Mouse (Mus musculus) forebrain, embryonic 12.5 days (tissue): ENCODE data around the gene Ucp2. TPM values are rescaled to one million over a fixed set of nuclear protein-coding genes. Genes with fewer than 3 reads are reported as not detected.

Experiments used
- ATAC-seq: fragments of 200-750 bp; cut with Nextera tagmentation; 2 replicates; pipeline ENCODE4 v1.8.0; 2017; ENCODE audit warnings: moderate TSS enrichment; ENCODE audit not compliant: low FRiP score
- H3K27ac ChIP-seq: fragments of 300-500 bp; sonication (generic); 2 replicates; pipeline ENCODE4 v1.5.1; 2016; ENCODE audit warnings: mild to moderate bottlenecking
- H3K27me3 ChIP-seq: fragments of 300-500 bp; sonication (generic); 2 replicates; pipeline ENCODE4 v1.6.1; 2016; ENCODE audit warnings: mild to moderate bottlenecking
- H3K36me3 ChIP-seq: fragments of 300-500 bp; sonication (generic); replicated peaks from 2 replicates; pipeline ENCODE4 v1.6.1; 2016; ENCODE audit warnings: mild to moderate bottlenecking
- H3K4me1 ChIP-seq: fragments of 300-500 bp; sonication (generic); 2 replicates; pipeline ENCODE4 v1.6.1; 2016
- H3K4me2 ChIP-seq: fragments of 300-500 bp; sonication (generic); 2 replicates; pipeline ENCODE4 v1.6.1; 2016; ENCODE audit warnings: mild to moderate bottlenecking, moderate library complexity
- H3K4me3 ChIP-seq: fragments of 300-500 bp; sonication (generic); replicated peaks from 2 replicates; pipeline ENCODE4 v1.5.1; 2016; ENCODE audit warnings: mild to moderate bottlenecking
- H3K9ac ChIP-seq: fragments of 300-500 bp; sonication (generic); 2 replicates; pipeline ENCODE4 v1.6.1; 2016; ENCODE audit warnings: mild to moderate bottlenecking
- H3K9me3 ChIP-seq: fragments of 300-500 bp; sonication (generic); 2 replicates; pipeline ENCODE4 v1.6.1; 2016
- WGBS: fragments of 180-500 bp; shearing (Covaris S2); methylation state at CpG from one replicate; pipeline ENCODE4 v1.1.7; 2016; 5-methylcytosine and 5-hydroxymethylcytosine counted together
- polyA plus RNA-seq: library from polyadenylated mRNA; unstranded; fragments of >200 nt; fragmentation: Nextera tagmentation; extraction: Ambion mirVana; gene quantifications from 2 replicates; pipeline ENCODE4 v1.2.1, GENCODE M21; 2016

The Ucp2 gene
- polyA plus RNA-seq, 1 experiment from 2014 or later: 83.8 TPM

- no peaks in the 10 kb centered on the region for H3K36me3 ChIP-seq
- H3K9me3 ChIP-seq: no peaks in the 10 kb centered on the region
- WGBS: 87% methylated on average over 5 of the region's 5 CpGs
- no peak overlapping the region for H3K27ac ChIP-seq
- peaks cover 4% of the 10 kb centered on the region; the same call in 1 of the 2 replicates for H3K4me1 ChIP-seq
- H3K9ac ChIP-seq: no peak overlapping the region
- no peak for ATAC-seq
- no peak overlapping the region for H3K4me3 ChIP-seq
- H3K27me3 ChIP-seq: no peaks in the 10 kb centered on the region
- H3K4me2 ChIP-seq: no peak overlapping the region
Measured at GRCm38 (mm10) chr7:100484493-100484892, 8.6 kb upstream of the Ucp2 start.

- Histone ChIP-seq H3K4me1 (peaks cover 4% of the 10 kb centered on the region; the same call in 1 of the 2 replicates), H3K9ac (no peak overlapping the region), H3K36me3 (no peaks in the 10 kb centered on the region), H3K9me3 (no peaks in the 10 kb centered on the region), H3K4me2 (no peak overlapping the region), H3K4me3 (no peak overlapping the region), H3K27ac (no peak overlapping the region), H3K27me3 (peaks cover 7% of the 10 kb centered on the region; the same call in 1 of the 2 replicates)
- ATAC-seq: no peak
- WGBS: 83% methylated on average over 2 of the region's 2 CpGs
Measured at GRCm38 (mm10) chr7:100487301-100487700, 5.8 kb upstream of the Ucp2 start.

- ATAC-seq: peak; percentile 34; the same call in 1 of the 2 replicates
- WGBS: 28% methylated on average over 10 of the region's 10 CpGs
- H3K27ac ChIP-seq: peak overlapping the region; percentile 68; the same call in 1 of the 2 replicates
Measured at GRCm38 (mm10) chr7:100488474-100489048, 4.6 kb upstream of the Ucp2 start.

GRCm38 (mm10) chr7:100492391-100493116 is 583 bp upstream of the Ucp2 start:
- under 1% methylated on average over 34 of the region's 36 CpGs for WGBS
- H3K4me3 ChIP-seq: peak overlapping the region; percentile 47
- peaks cover 41% of the 10 kb centered on the region for H3K4me1 ChIP-seq
- peaks cover 26% of the 10 kb centered on the region for H3K27me3 ChIP-seq
- 0 out of 2 replicates have a peak, but pooled peaks have one; percentile 24 for ATAC-seq
- peak overlapping the region; percentile 54 for H3K9ac ChIP-seq
- 0 out of 2 replicates have a peak overlapping the region, but pooled peaks have one; percentile 13 for H3K27ac ChIP-seq
- peak overlapping the region; percentile 85 for H3K4me2 ChIP-seq
- no peaks in the 10 kb centered on the region for H3K9me3 ChIP-seq
- H3K36me3 ChIP-seq: peaks cover 1% of the 10 kb centered on the region; the same call in 1 of the 2 replicates

More at GRCm38 (mm10) chr7:100488474-100489048, 4.6 kb upstream of the Ucp2 start:
- H3K4me2 ChIP-seq: 0 out of 2 replicates have a peak overlapping the region, but pooled peaks have one; percentile 6
- no peaks in the 10 kb centered on the region for H3K9me3 ChIP-seq
- H3K9ac ChIP-seq: no peak overlapping the region
- H3K4me3 ChIP-seq: no peak overlapping the region
- no peaks in the 10 kb centered on the region for H3K36me3 ChIP-seq
- H3K27me3 ChIP-seq: peaks cover 18% of the 10 kb centered on the region
- peaks cover 17% of the 10 kb centered on the region for H3K4me1 ChIP-seq

GRCm38 (mm10) chr7:100493484-100494414 is 612 bp downstream of the Ucp2 start:
- peaks cover 26% of the 10 kb centered on the region for H3K27me3 ChIP-seq
- peaks cover 39% of the 10 kb centered on the region for H3K4me1 ChIP-seq
- H3K27ac ChIP-seq: peak overlapping the region; percentile 13; the same call in 1 of the 2 replicates
- peak overlapping the region; percentile 85 for H3K4me2 ChIP-seq
- H3K9ac ChIP-seq: peak overlapping the region; percentile 54
- no peak for ATAC-seq
- no peaks in the 10 kb centered on the region for H3K9me3 ChIP-seq
- H3K36me3 ChIP-seq: peaks cover 7% of the 10 kb centered on the region; the same call in 1 of the 2 replicates
- WGBS: 41% methylated on average over 19 of the region's 19 CpGs
- H3K4me3 ChIP-seq: peak overlapping the region; percentile 47

GRCm38 (mm10) chr7:100494415-100494831 is 1.3 kb downstream of the Ucp2 start:
- peak overlapping the region; percentile 85 for H3K4me2 ChIP-seq
- peak overlapping the region; percentile 47 for H3K4me3 ChIP-seq
- no peak overlapping the region for H3K9ac ChIP-seq
- peaks cover 7% of the 10 kb centered on the region; the same call in 1 of the 2 replicates for H3K36me3 ChIP-seq
- H3K9me3 ChIP-seq: no peaks in the 10 kb centered on the region
- WGBS: 91% methylated on average over 7 of the region's 7 CpGs
- no peak overlapping the region; the same call in 1 of the 2 replicates for H3K27ac ChIP-seq
- peaks cover 26% of the 10 kb centered on the region for H3K27me3 ChIP-seq
- H3K4me1 ChIP-seq: peaks cover 38% of the 10 kb centered on the region
- no peak for ATAC-seq

GRCm38 (mm10) chr7:100495042-100495441 is 1.9 kb downstream of the Ucp2 start:
- H3K4me2 ChIP-seq: peak overlapping the region; percentile 31; the same call in 1 of the 2 replicates
- H3K36me3 ChIP-seq: peaks cover 11% of the 10 kb centered on the region; the same call in 1 of the 2 replicates
- H3K4me3 ChIP-seq: no peak overlapping the region
- peaks cover 38% of the 10 kb centered on the region for H3K4me1 ChIP-seq
- H3K9me3 ChIP-seq: no peaks in the 10 kb centered on the region
- H3K27me3 ChIP-seq: peaks cover 26% of the 10 kb centered on the region
- 39% methylated on average over 8 of the region's 8 CpGs for WGBS
- no peak for ATAC-seq
- H3K9ac ChIP-seq: no peak overlapping the region
- peak overlapping the region; percentile 54 for H3K27ac ChIP-seq

GRCm38 (mm10) chr7:100495581-100496251 is 2.6 kb downstream of the Ucp2 start:
- peak overlapping the region; percentile 54 for H3K27ac ChIP-seq
- no peak overlapping the region; the same call in 1 of the 2 replicates for H3K4me3 ChIP-seq
- ATAC-seq: peak; percentile 69
- WGBS: 30% methylated on average over 11 of the region's 11 CpGs
- H3K9ac ChIP-seq: no peak overlapping the region
- peaks cover 11% of the 10 kb centered on the region; the same call in 1 of the 2 replicates for H3K36me3 ChIP-seq
- no peaks in the 10 kb centered on the region for H3K9me3 ChIP-seq
- peaks cover 38% of the 10 kb centered on the region for H3K4me1 ChIP-seq
- peak overlapping the region; percentile 31 for H3K4me2 ChIP-seq
- peaks cover 26% of the 10 kb centered on the region for H3K27me3 ChIP-seq

GRCm38 (mm10) chr7:100496371-100496770 is 3.2 kb downstream of the Ucp2 start:
- Histone ChIP-seq H3K4me1 (peaks cover 38% of the 10 kb centered on the region), H3K27ac (peak overlapping the region; percentile 54), H3K4me3 (no peak overlapping the region), H3K27me3 (peaks cover 26% of the 10 kb centered on the region), H3K36me3 (peaks cover 11% of the 10 kb centered on the region; the same call in 1 of the 2 replicates), H3K9ac (no peak overlapping the region), H3K9me3 (no peaks in the 10 kb centered on the region), H3K4me2 (no peak overlapping the region)
- ATAC-seq: no peak
- WGBS: 90% methylated on average over 6 of the region's 6 CpGs

GRCm38 (mm10) chr7:100496791-100497190 is 3.7 kb downstream of the Ucp2 start:
- Histone ChIP-seq H3K4me2 (no peak overlapping the region), H3K4me1 (peaks cover 38% of the 10 kb centered on the region), H3K27ac (no peak overlapping the region), H3K36me3 (peaks cover 11% of the 10 kb centered on the region; the same call in 1 of the 2 replicates), H3K9ac (no peak overlapping the region), H3K9me3 (no peaks in the 10 kb centered on the region), H3K27me3 (peaks cover 24% of the 10 kb centered on the region), H3K4me3 (no peak overlapping the region)
- ATAC-seq: no peak
- WGBS: 96% methylated on average over 9 of the region's 9 CpGs

GRCm38 (mm10) chr7:100497402-100497801 is 4.3 kb downstream of the Ucp2 start:
- Histone ChIP-seq H3K36me3 (peaks cover 11% of the 10 kb centered on the region; the same call in 1 of the 2 replicates), H3K27ac (no peak overlapping the region), H3K27me3 (peaks cover 18% of the 10 kb centered on the region), H3K4me3 (no peak overlapping the region), H3K9me3 (no peaks in the 10 kb centered on the region), H3K4me2 (no peak overlapping the region), H3K9ac (no peak overlapping the region), H3K4me1 (peaks cover 36% of the 10 kb centered on the region)
- ATAC-seq: no peak
- 88% methylated on average over 4 of the region's 4 CpGs for WGBS
